Mouse (Mus musculus): ENCODE data around the gene Acap2. TPM values are rescaled to one million over a fixed set of nuclear protein-coding genes. Genes with fewer than 3 reads are reported as not detected.

Acap2 gene
- 27.7 and 30.5 TPM in 2 replicates for polyA plus RNA-seq (2012; rRNA removed)

GRCm38 (mm10) chr16:31200790-31201567, at the start of gene Acap2:
Acap2 (minus strand) TSS chr16:31201245.

GRCm38 (mm10) chr16:31081125-31081664, 119.8 kb downstream of the Acap2 start, which contains the start of gene Xxylt1:
Xxylt1 (minus strand) TSS chr16:31081432.

Other genes starting within 250 kb of the Acap2 start
- gene Xxylt1, start 119.8 kb downstream of the Acap2 start, polyA plus RNA-seq (2012; rRNA removed) = 17.0 and 17.6 TPM in 2 replicates
- gene Ppp1r2, start 74.0 kb upstream of the Acap2 start, polyA plus RNA-seq (2012; rRNA removed) = 41.4 and 43.9 TPM in 2 replicates
- gene Apod, start 113.6 kb upstream of the Acap2 start, polyA plus RNA-seq (2012; rRNA removed) = 72.0 and 72.6 TPM in 2 replicates
- 193 and 199 TPM in 2 replicates for gene Bdh1, start 221.0 kb upstream of the Acap2 start, polyA plus RNA-seq (2012; rRNA removed)

Data from central nervous system, embryonic 18 days (tissue).